Mouse (Mus musculus): ENCODE measurements at regions not wholly inside any gene's neighbourhood (a gene's known extent, or its start where the extent isn't known, plus 50 kb on each side); places are given as distances from the start of the nearest gene placed in this dataset.

GRCm38 (mm10) chr6:121527281-121527680, 53.8 kb upstream of the Iqsec3 start:
- DNase-seq (no peak), ATAC-seq (ENCODE audit: insufficient read depth) (no peak)

GRCm38 (mm10) chr6:121526121-121526520, 52.6 kb upstream of the Iqsec3 start:
- ATAC-seq (ENCODE audit: insufficient read depth): no peak
- no peak for DNase-seq
- no peaks in the 10 kb centered on the region for H3K9me3 ChIP-seq (ENCODE audit: low read depth, low read length)
- no peaks in the 10 kb centered on the region for H3K4me1 ChIP-seq (ENCODE audit: insufficient read depth)
- TF ChIP-seq CTCF (IDR thresholded peaks at IDR 0.05; ENCODE audit: low read depth): no peak
- H3K27me3 ChIP-seq (ENCODE audit: insufficient read depth, low read length): no peaks in the 10 kb centered on the region
- H3K36me3 ChIP-seq (ENCODE audit: insufficient read depth): no peaks in the 10 kb centered on the region
- H3K27ac ChIP-seq (ENCODE audit: low read depth): no peak overlapping the region
- 74% methylated on average over 2 of the region's 2 CpGs for WGBS
- H3K4me3 ChIP-seq (ENCODE audit: low read depth, low read length): no peak overlapping the region
- no peak overlapping the region for H3K4me2 ChIP-seq
- H3K9ac ChIP-seq: no peak overlapping the region

More at GRCm38 (mm10) chr6:121527281-121527680, 53.8 kb upstream of the Iqsec3 start:
- Histone ChIP-seq H3K36me3 (ENCODE audit: insufficient read depth) (no peaks in the 10 kb centered on the region), H3K4me3 (ENCODE audit: low read depth, low read length) (no peak overlapping the region), H3K4me1 (ENCODE audit: insufficient read depth) (no peaks in the 10 kb centered on the region), H3K9ac (no peak overlapping the region), H3K9me3 (ENCODE audit: low read depth, low read length) (no peaks in the 10 kb centered on the region), H3K27me3 (ENCODE audit: insufficient read depth, low read length) (no peaks in the 10 kb centered on the region), H3K4me2 (no peak overlapping the region), H3K27ac (ENCODE audit: low read depth) (no peak overlapping the region)
- no peak for TF ChIP-seq CTCF (IDR thresholded peaks at IDR 0.05; ENCODE audit: low read depth)
- WGBS: 87% methylated on average over 4 of the region's 4 CpGs

- 17% methylated on average over 3 of the region's 3 CpGs for WGBS
- Histone ChIP-seq H3K9me3 (ENCODE audit: low read depth, low read length) (no peaks in the 10 kb centered on the region), H3K27ac (ENCODE audit: low read depth) (no peak overlapping the region), H3K4me2 (no peak overlapping the region), H3K9ac (no peak overlapping the region), H3K36me3 (ENCODE audit: insufficient read depth) (no peaks in the 10 kb centered on the region), H3K4me1 (ENCODE audit: insufficient read depth) (no peaks in the 10 kb centered on the region), H3K4me3 (ENCODE audit: low read depth, low read length) (no peak overlapping the region), H3K27me3 (ENCODE audit: insufficient read depth, low read length) (no peaks in the 10 kb centered on the region)
- no peak for ATAC-seq (ENCODE audit: insufficient read depth)
- no peak for DNase-seq
- TF ChIP-seq CTCF (IDR thresholded peaks at IDR 0.05; ENCODE audit: low read depth): no peak
Observed at GRCm38 (mm10) chr6:121524613-121524970, 51.1 kb upstream of the Iqsec3 start.

- Histone ChIP-seq H3K27ac (ENCODE audit: low read depth) (no peak overlapping the region), H3K4me3 (ENCODE audit: low read depth, low read length) (no peak overlapping the region), H3K4me2 (no peak overlapping the region), H3K9me3 (ENCODE audit: low read depth, low read length) (no peaks in the 10 kb centered on the region), H3K27me3 (ENCODE audit: insufficient read depth, low read length) (no peaks in the 10 kb centered on the region), H3K4me1 (ENCODE audit: insufficient read depth) (no peaks in the 10 kb centered on the region), H3K36me3 (ENCODE audit: insufficient read depth) (no peaks in the 10 kb centered on the region), H3K9ac (no peak overlapping the region)
- DNase-seq (no peak), ATAC-seq (ENCODE audit: insufficient read depth) (no peak)
- WGBS: 60% methylated on average over 11 of the region's 11 CpGs
- TF ChIP-seq CTCF (IDR thresholded peaks at IDR 0.05; ENCODE audit: low read depth): no peak
Observed at GRCm38 (mm10) chr6:121523882-121524612, 50.6 kb upstream of the Iqsec3 start.

All from lung, embryonic 14.5 days (tissue).